Mouse (Mus musculus): Measurements from ENCODE around the gene Axin2. TPM values are rescaled to one million over a fixed set of nuclear protein-coding genes. Genes with fewer than 3 reads are reported as not detected.

Axin2 gene
- polyA plus RNA-seq, 2 experiments = 0.15 to 0.85 TPM

- ATAC-seq (ENCODE audit: insufficient read depth) (no peak), DNase-seq (ENCODE audit: low read depth in 3 of 3, low spot score in 3 of 3) (no peak)
- Histone ChIP-seq H3K27me3 (ENCODE audit: control insufficient read depth, insufficient read depth, low read length) (peaks cover 7% of the 10 kb centered on the region), H3K9me3 (ENCODE audit: control insufficient read depth, low read length) (no peaks in the 10 kb centered on the region), H3K27ac (no peak overlapping the region), H3K4me3 (ENCODE audit: insufficient read depth in 1 of 2, low read depth in 2 of 2, low read length in 2 of 2) (no peak overlapping the region), H3K9ac (replicated peaks) (no peak overlapping the region), H3K36me3 (replicated peaks; ENCODE audit: control insufficient read depth, insufficient read depth, low read depth) (no peaks in the 10 kb centered on the region), H3K4me1 (replicated peaks; ENCODE audit: control insufficient read depth in 2 of 2, insufficient read depth in 2 of 2, low read length in 1 of 2) (no peaks in the 10 kb centered on the region), H3K4me2 (ENCODE audit: low read depth) (peak overlapping the region; percentile 44)
- TF ChIP-seq CTCF (IDR thresholded peaks at IDR 0.05; ENCODE audit: low read depth) = no peak
- TF ChIP-seq EP300 (IDR thresholded peaks at IDR 0.05; ENCODE audit: low read depth) = no peak
- 32% methylated on average over 16 of the region's 16 CpGs for WGBS (ENCODE audit: insufficient replicate concordance)
Observed at GRCm38 (mm10) chr11:108890544-108890943, 29.6 kb upstream of the Axin2 start.

GRCm38 (mm10) chr11:108891111-108891870 lies 28.9 kb upstream of the Axin2 start:
- ATAC-seq (ENCODE audit: insufficient read depth) (no peak), DNase-seq (ENCODE audit: low read depth in 3 of 3, low spot score in 3 of 3) (no peak)
- H3K27me3 ChIP-seq (ENCODE audit: control insufficient read depth, insufficient read depth, low read length) = peaks cover 7% of the 10 kb centered on the region
- WGBS (ENCODE audit: insufficient replicate concordance) = 4% methylated on average over 17 of the region's 17 CpGs
- peak overlapping the region; percentile 44 for H3K4me2 ChIP-seq (ENCODE audit: low read depth)
- TF ChIP-seq EP300 (IDR thresholded peaks at IDR 0.05; ENCODE audit: low read depth) (no peak), CTCF (IDR thresholded peaks at IDR 0.05; ENCODE audit: low read depth) (no peak)
- no peak overlapping the region for H3K9ac ChIP-seq (replicated peaks)
- no peaks in the 10 kb centered on the region for H3K9me3 ChIP-seq (ENCODE audit: control insufficient read depth, low read length)
- H3K36me3 ChIP-seq (replicated peaks; ENCODE audit: control insufficient read depth, insufficient read depth, low read depth) = no peaks in the 10 kb centered on the region
- H3K27ac ChIP-seq = no peak overlapping the region
- no peaks in the 10 kb centered on the region for H3K4me1 ChIP-seq (replicated peaks; ENCODE audit: control insufficient read depth in 2 of 2, insufficient read depth in 2 of 2, low read length in 1 of 2)
- no peak overlapping the region for H3K4me3 ChIP-seq (ENCODE audit: insufficient read depth in 1 of 2, low read depth in 2 of 2, low read length in 2 of 2)

GRCm38 (mm10) chr11:108891871-108892380 lies 28.2 kb upstream of the Axin2 start:
- TF ChIP-seq EP300 (IDR thresholded peaks at IDR 0.05; ENCODE audit: low read depth) = no peak
- TF ChIP-seq CTCF (IDR thresholded peaks at IDR 0.05; ENCODE audit: low read depth) = no peak
- H3K9ac ChIP-seq (replicated peaks) = no peak overlapping the region
- peak overlapping the region; percentile 44 for H3K4me2 ChIP-seq (ENCODE audit: low read depth)
- no peaks in the 10 kb centered on the region for H3K36me3 ChIP-seq (replicated peaks; ENCODE audit: control insufficient read depth, insufficient read depth, low read depth)
- WGBS (ENCODE audit: insufficient replicate concordance) = 6% methylated on average over 21 of the region's 21 CpGs
- H3K4me3 ChIP-seq (ENCODE audit: insufficient read depth in 1 of 2, low read depth in 2 of 2, low read length in 2 of 2) = no peak overlapping the region
- H3K4me1 ChIP-seq (replicated peaks; ENCODE audit: control insufficient read depth in 2 of 2, insufficient read depth in 2 of 2, low read length in 1 of 2) = no peaks in the 10 kb centered on the region
- ATAC-seq (ENCODE audit: insufficient read depth) (no peak), DNase-seq (ENCODE audit: low read depth in 3 of 3, low spot score in 3 of 3) (no peak)
- H3K9me3 ChIP-seq (ENCODE audit: control insufficient read depth, low read length) = no peaks in the 10 kb centered on the region
- peaks cover 7% of the 10 kb centered on the region for H3K27me3 ChIP-seq (ENCODE audit: control insufficient read depth, insufficient read depth, low read length)
- H3K27ac ChIP-seq = no peak overlapping the region

GRCm38 (mm10) chr11:108892406-108892805 lies 27.7 kb upstream of the Axin2 start:
- no peak overlapping the region for H3K9ac ChIP-seq (replicated peaks)
- TF ChIP-seq CTCF (IDR thresholded peaks at IDR 0.05; ENCODE audit: low read depth) (no peak), EP300 (IDR thresholded peaks at IDR 0.05; ENCODE audit: low read depth) (no peak)
- DNase-seq (ENCODE audit: low read depth in 3 of 3, low spot score in 3 of 3) (no peak), ATAC-seq (ENCODE audit: insufficient read depth) (no peak)
- no peaks in the 10 kb centered on the region for H3K36me3 ChIP-seq (replicated peaks; ENCODE audit: control insufficient read depth, insufficient read depth, low read depth)
- H3K27me3 ChIP-seq (ENCODE audit: control insufficient read depth, insufficient read depth, low read length) = peaks cover 7% of the 10 kb centered on the region
- no peak overlapping the region for H3K4me3 ChIP-seq (ENCODE audit: insufficient read depth in 1 of 2, low read depth in 2 of 2, low read length in 2 of 2)
- no peak overlapping the region for H3K4me2 ChIP-seq (ENCODE audit: low read depth)
- no peaks in the 10 kb centered on the region for H3K9me3 ChIP-seq (ENCODE audit: control insufficient read depth, low read length)
- no peaks in the 10 kb centered on the region for H3K4me1 ChIP-seq (replicated peaks; ENCODE audit: control insufficient read depth in 2 of 2, insufficient read depth in 2 of 2, low read length in 1 of 2)
- WGBS (ENCODE audit: insufficient replicate concordance) = 21% methylated on average over 5 of the region's 7 CpGs
- no peak overlapping the region for H3K27ac ChIP-seq

DNA sequence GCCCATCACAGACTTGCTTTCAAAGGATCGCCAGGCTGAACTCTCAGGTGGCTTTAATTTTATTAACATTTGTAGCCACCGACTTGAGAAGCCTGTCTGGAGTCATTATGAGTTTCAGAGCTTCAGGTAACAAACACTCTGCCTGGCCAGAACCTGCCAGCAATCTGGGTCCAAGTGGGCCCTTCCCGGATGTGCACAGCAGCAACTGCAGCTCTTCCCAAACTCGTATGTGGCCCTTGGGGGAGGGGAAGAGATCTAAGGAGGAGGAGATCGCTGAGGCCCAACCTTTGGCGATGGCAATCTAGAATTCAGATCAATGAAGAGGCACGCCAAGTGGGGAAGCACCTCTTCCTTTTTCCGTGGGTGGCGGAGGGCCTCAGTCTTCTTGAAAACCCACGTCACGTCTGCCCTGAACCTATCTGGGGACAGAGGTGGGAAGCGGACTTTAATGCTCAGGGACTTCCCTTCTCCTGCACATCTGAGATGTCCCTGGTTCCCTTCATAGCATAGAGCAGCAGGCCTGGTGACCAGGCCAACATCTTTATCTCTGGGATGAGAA lies 26.8 kb upstream of the Axin2 start:
- H3K4me2 ChIP-seq (ENCODE audit: low read depth) = no peak overlapping the region
- H3K36me3 ChIP-seq (replicated peaks; ENCODE audit: control insufficient read depth, insufficient read depth, low read depth) = no peaks in the 10 kb centered on the region
- WGBS (ENCODE audit: insufficient replicate concordance) = 29% methylated on average over 12 of the region's 12 CpGs
- no peak for TF ChIP-seq EP300 (IDR thresholded peaks at IDR 0.05; ENCODE audit: low read depth)
- no peak for TF ChIP-seq CTCF (IDR thresholded peaks at IDR 0.05; ENCODE audit: low read depth)
- no peak for DNase-seq (ENCODE audit: low read depth in 3 of 3, low spot score in 3 of 3)
- H3K27ac ChIP-seq = no peak overlapping the region
- no peak for ATAC-seq (ENCODE audit: insufficient read depth)
- no peaks in the 10 kb centered on the region for H3K9me3 ChIP-seq (ENCODE audit: control insufficient read depth, low read length)
- no peak overlapping the region for H3K4me3 ChIP-seq (ENCODE audit: insufficient read depth in 1 of 2, low read depth in 2 of 2, low read length in 2 of 2)
- no peak overlapping the region for H3K9ac ChIP-seq (replicated peaks)
- H3K4me1 ChIP-seq (replicated peaks; ENCODE audit: control insufficient read depth in 2 of 2, insufficient read depth in 2 of 2, low read length in 1 of 2) = no peaks in the 10 kb centered on the region
- H3K27me3 ChIP-seq (ENCODE audit: control insufficient read depth, insufficient read depth, low read length) = peaks cover 7% of the 10 kb centered on the region
